Mouse (Mus musculus): Measurements from ENCODE around the gene Tmem131l. TPM values are rescaled to one million over a fixed set of nuclear protein-coding genes. Genes with fewer than 3 reads are reported as not detected.

The Tmem131l gene
- polyA plus RNA-seq, 1 experiment = 9.8 TPM

GRCm38 (mm10) chr3:84010995-84011663 lies 28.8 kb downstream of the Tmem131l start:
- TF ChIP-seq CTCF (conservative IDR thresholded peaks at IDR 0.05; ENCODE audit: insufficient read depth, insufficient read length, low read depth, low read length) (no peak), POLR2A (IDR thresholded peaks at IDR 0.05; ENCODE audit: low read depth, low read length) (no peak)
- no peaks in the 10 kb centered on the region for H3K4me1 ChIP-seq (ENCODE audit: control insufficient read depth, insufficient read depth, low read length)

GRCm38 (mm10) chr3:84005989-84006388 lies 34.0 kb downstream of the Tmem131l start:
- TF ChIP-seq CTCF (conservative IDR thresholded peaks at IDR 0.05; ENCODE audit: insufficient read depth, insufficient read length, low read depth, low read length) = no peak
- no peak for TF ChIP-seq POLR2A (IDR thresholded peaks at IDR 0.05; ENCODE audit: low read depth, low read length)
- no peak for DNase-seq
- H3K27ac ChIP-seq (ENCODE audit: insufficient read depth, low read depth, low read length) = no peak overlapping the region
- H3K27me3 ChIP-seq (replicated peaks; ENCODE audit: control insufficient read depth, insufficient read depth, low read length) = no peaks in the 10 kb centered on the region
- H3K36me3 ChIP-seq (ENCODE audit: control insufficient read depth, insufficient read depth, low read length) = no peaks in the 10 kb centered on the region
- no peak overlapping the region for H3K4me3 ChIP-seq (ENCODE audit: insufficient read depth, low read depth, low read length)
- WGBS = 91% methylated on average over 7 of the region's 7 CpGs
- H3K4me1 ChIP-seq (ENCODE audit: control insufficient read depth, insufficient read depth, low read length) = no peaks in the 10 kb centered on the region

More at GRCm38 (mm10) chr3:84010995-84011663, 28.8 kb downstream of the Tmem131l start:
- Histone ChIP-seq H3K36me3 (ENCODE audit: control insufficient read depth, insufficient read depth, low read length) (no peaks in the 10 kb centered on the region), H3K4me3 (ENCODE audit: insufficient read depth, low read depth, low read length) (no peak overlapping the region), H3K27ac (ENCODE audit: insufficient read depth, low read depth, low read length) (no peak overlapping the region), H3K27me3 (replicated peaks; ENCODE audit: control insufficient read depth, insufficient read depth, low read length) (no peaks in the 10 kb centered on the region)
- DNase-seq = no peak
- 59% methylated on average over 5 of the region's 5 CpGs for WGBS

DNA sequence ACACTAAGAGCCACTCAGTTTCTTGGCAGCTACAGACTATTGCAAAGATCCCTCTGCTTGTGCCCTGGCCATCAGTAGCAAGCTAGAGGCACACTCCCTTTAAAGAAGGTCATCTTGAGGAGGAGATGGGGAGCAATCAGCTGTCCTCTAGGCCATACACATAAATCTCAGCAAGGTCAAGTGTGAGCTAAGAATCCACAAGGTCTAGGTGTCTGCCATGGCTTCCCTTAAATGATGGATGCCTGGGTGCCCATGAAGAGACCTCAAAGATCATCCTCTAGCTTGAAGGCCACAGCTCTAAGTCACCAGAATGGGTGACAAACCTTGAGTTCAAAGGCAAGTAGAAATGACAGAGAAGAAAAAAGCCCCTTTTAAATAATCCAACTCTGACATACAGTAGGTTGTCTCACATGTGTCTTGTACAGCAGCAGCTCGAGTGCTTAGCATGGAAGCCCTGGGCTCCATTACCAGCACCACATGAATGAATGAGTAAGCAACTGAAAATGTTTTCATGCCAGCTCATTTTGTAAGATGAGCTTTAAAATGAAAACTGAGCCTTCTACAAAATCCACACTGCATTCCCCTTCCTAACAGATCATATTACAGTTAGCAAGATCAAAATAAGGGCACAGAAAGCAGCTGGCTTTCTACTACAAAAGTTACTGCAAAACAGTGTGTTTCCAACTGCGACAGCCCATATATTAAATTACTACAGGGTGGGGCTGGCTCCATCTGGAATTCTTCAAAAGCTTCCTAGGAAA lies 35.5 kb downstream of the Tmem131l start:
- H3K4me3 ChIP-seq (ENCODE audit: insufficient read depth, low read depth, low read length) = no peak overlapping the region
- 65% methylated on average over 2 of the region's 2 CpGs for WGBS
- DNase-seq = no peak
- H3K27me3 ChIP-seq (replicated peaks; ENCODE audit: control insufficient read depth, insufficient read depth, low read length) = no peaks in the 10 kb centered on the region
- H3K27ac ChIP-seq (ENCODE audit: insufficient read depth, low read depth, low read length) = no peak overlapping the region
- H3K4me1 ChIP-seq (ENCODE audit: control insufficient read depth, insufficient read depth, low read length) = no peaks in the 10 kb centered on the region
- TF ChIP-seq CTCF (conservative IDR thresholded peaks at IDR 0.05; ENCODE audit: insufficient read depth, insufficient read length, low read depth, low read length) = no peak
- TF ChIP-seq POLR2A (IDR thresholded peaks at IDR 0.05; ENCODE audit: low read depth, low read length) = no peak
- H3K36me3 ChIP-seq (ENCODE audit: control insufficient read depth, insufficient read depth, low read length) = no peaks in the 10 kb centered on the region

DNA sequence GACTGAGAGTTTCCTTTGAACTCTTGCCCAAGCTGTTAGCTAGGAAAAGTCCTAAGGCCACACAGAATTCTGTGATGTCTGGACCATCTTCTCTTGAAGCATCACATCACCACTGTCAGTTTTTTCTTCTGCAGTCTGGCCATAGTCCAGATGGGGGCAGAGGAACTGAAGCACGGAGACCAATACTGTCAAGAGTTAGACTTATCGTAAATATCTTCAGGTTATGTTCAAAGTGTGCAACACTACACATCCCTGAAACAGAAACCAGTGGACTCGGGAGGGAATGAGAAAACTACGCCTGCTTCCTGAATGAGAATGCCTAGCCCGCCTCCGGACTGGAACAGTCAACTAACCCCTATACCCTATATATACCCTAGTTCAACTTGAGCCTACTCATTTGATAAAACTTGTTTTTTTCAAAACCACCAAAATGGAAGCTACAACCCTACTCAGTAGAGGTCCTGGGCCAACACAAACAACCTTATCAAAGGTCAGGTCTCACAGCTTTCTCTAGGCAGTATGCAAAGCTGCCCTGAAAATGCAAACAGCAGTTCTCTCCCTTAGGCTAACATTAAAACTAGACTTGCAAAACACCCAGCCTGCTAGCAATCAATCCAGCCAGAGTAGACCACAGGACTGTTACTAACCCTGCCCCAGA lies 37.4 kb downstream of the Tmem131l start:
- no peaks in the 10 kb centered on the region for H3K4me1 ChIP-seq (ENCODE audit: control insufficient read depth, insufficient read depth, low read length)
- 65% methylated on average over 6 of the region's 6 CpGs for WGBS
- no peak overlapping the region for H3K4me3 ChIP-seq (ENCODE audit: insufficient read depth, low read depth, low read length)
- no peaks in the 10 kb centered on the region for H3K27me3 ChIP-seq (replicated peaks; ENCODE audit: control insufficient read depth, insufficient read depth, low read length)
- H3K36me3 ChIP-seq (ENCODE audit: control insufficient read depth, insufficient read depth, low read length) = no peaks in the 10 kb centered on the region
- TF ChIP-seq CTCF (conservative IDR thresholded peaks at IDR 0.05; ENCODE audit: insufficient read depth, insufficient read length, low read depth, low read length) (no peak), POLR2A (IDR thresholded peaks at IDR 0.05; ENCODE audit: low read depth, low read length) (no peak)
- H3K27ac ChIP-seq (ENCODE audit: insufficient read depth, low read depth, low read length) = no peak overlapping the region
- DNase-seq = peak; percentile 13

DNA sequence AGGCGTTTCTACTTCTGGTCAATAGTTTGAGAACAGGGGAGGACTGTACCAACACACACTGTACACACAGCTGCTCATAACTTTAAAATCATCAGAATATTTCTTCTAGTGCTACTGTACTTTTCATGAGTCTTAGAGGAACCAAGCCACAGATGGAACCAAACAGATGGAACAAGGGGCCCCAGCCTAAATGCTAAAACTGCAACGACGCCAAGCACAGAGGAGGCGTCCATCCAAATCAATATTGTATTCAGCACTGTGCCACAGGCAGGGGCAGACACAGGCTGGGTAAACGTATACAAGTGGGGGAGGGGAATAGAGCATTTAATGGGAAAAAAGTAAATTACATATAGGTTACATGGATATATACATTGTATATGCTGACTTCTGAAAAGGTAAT lies 42.4 kb downstream of the Tmem131l start:
- TF ChIP-seq CTCF (conservative IDR thresholded peaks at IDR 0.05; ENCODE audit: insufficient read depth, insufficient read length, low read depth, low read length) = no peak
- Histone ChIP-seq H3K27ac (ENCODE audit: insufficient read depth, low read depth, low read length) (no peak overlapping the region), H3K27me3 (replicated peaks; ENCODE audit: control insufficient read depth, insufficient read depth, low read length) (no peaks in the 10 kb centered on the region), H3K36me3 (ENCODE audit: control insufficient read depth, insufficient read depth, low read length) (no peaks in the 10 kb centered on the region), H3K4me1 (ENCODE audit: control insufficient read depth, insufficient read depth, low read length) (0 out of 2 replicates have a peak, but pooled peaks cover 2% of the 10 kb centered on the region), H3K4me3 (ENCODE audit: insufficient read depth, low read depth, low read length) (no peak overlapping the region)
- DNase-seq = no peak
- WGBS = 75% methylated on average over 5 of the region's 5 CpGs

- Histone ChIP-seq H3K36me3 (ENCODE audit: control insufficient read depth, insufficient read depth, low read length) (no peaks in the 10 kb centered on the region), H3K4me1 (ENCODE audit: control insufficient read depth, insufficient read depth, low read length) (0 out of 2 replicates have a peak, but pooled peaks cover 2% of the 10 kb centered on the region), H3K4me3 (ENCODE audit: insufficient read depth, low read depth, low read length) (no peak overlapping the region), H3K27me3 (replicated peaks; ENCODE audit: control insufficient read depth, insufficient read depth, low read length) (no peaks in the 10 kb centered on the region), H3K27ac (ENCODE audit: insufficient read depth, low read depth, low read length) (no peak overlapping the region)
- TF ChIP-seq CTCF (conservative IDR thresholded peaks at IDR 0.05; ENCODE audit: insufficient read depth, insufficient read length, low read depth, low read length) (no peak), POLR2A (IDR thresholded peaks at IDR 0.05; ENCODE audit: low read depth, low read length) (no peak)
- 73% methylated on average over 3 of the region's 3 CpGs for WGBS
- DNase-seq = no peak
These were observed 42.9 kb downstream of the Tmem131l start for GRCm38 (mm10) chr3:83997036-83997435.

DNA sequence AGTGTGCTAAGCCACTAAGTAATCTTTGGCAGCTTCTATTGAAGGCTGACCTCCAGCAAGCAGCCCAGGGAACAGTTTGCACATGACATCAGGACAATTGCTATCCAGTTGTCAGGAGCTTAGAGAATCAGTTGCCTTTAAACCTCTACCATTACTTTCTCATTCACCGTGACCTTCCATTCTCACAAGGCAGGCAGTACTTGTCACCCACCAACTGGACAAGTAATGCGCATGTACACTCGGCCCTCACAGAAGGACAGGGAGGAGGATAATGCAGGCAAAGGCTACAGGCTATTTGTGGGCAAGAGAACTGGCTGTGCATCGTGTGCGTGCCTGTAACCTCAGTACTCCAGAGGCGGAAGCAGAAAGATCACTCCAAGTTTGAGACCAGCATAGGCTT lies 43.9 kb downstream of the Tmem131l start:
- 76% methylated on average over 6 of the region's 6 CpGs for WGBS
- no peak overlapping the region for H3K27ac ChIP-seq (ENCODE audit: insufficient read depth, low read depth, low read length)
- H3K4me3 ChIP-seq (ENCODE audit: insufficient read depth, low read depth, low read length) = no peak overlapping the region
- H3K27me3 ChIP-seq (replicated peaks; ENCODE audit: control insufficient read depth, insufficient read depth, low read length) = no peaks in the 10 kb centered on the region
- H3K4me1 ChIP-seq (ENCODE audit: control insufficient read depth, insufficient read depth, low read length) = 0 out of 2 replicates have a peak, but pooled peaks cover 2% of the 10 kb centered on the region
- TF ChIP-seq POLR2A (IDR thresholded peaks at IDR 0.05; ENCODE audit: low read depth, low read length) (no peak), CTCF (conservative IDR thresholded peaks at IDR 0.05; ENCODE audit: insufficient read depth, insufficient read length, low read depth, low read length) (no peak)
- no peaks in the 10 kb centered on the region for H3K36me3 ChIP-seq (ENCODE audit: control insufficient read depth, insufficient read depth, low read length)
- DNase-seq = no peak
